Mouse (Mus musculus): ENCODE data around the gene Olfr631. TPM values are rescaled to one million over a fixed set of nuclear protein-coding genes. Genes with fewer than 3 reads are reported as not detected.

Gene Olfr631
- not detected in 2 replicates for polyA plus RNA-seq (2015; fragmentation: Nextera tagmentation; extraction: Ambion mirVana)

DNA sequence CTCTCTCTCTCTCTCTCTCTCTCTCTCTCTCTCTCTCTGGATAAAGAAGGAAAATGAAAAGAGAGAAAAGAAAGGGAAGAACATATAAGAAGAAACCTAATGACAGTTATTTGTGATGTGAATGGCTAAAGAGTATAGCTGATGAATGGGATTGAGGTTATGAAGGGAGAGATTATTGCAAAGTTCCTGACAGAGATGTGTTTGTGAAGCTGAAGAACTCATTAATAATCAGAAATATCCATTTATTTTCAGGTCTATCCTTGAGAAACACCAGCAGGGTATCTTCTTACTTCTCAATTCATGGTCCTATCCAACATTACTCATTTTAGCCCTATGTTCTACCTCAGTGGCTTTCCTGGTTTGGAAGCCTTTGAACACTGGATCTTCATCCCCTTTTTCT is at the start of gene Olfr631:
TSS of gene Olfr631 (plus strand) at position 301 of the 400 bp plus-strand sequence.
- H3K27ac ChIP-seq (ENCODE audit: low read length) = no peak within 1 kb of the TSS
- no peak within 1 kb of the TSS for H3K9ac ChIP-seq (replicated peaks; ENCODE audit: low read depth, low read length)
- H3K4me1 ChIP-seq (replicated peaks; ENCODE audit: control insufficient read depth, insufficient read depth, low read length) = no peaks in the 10 kb centered on the region
- ATAC-seq = no peak
- no peak within 1 kb of the TSS for H3K4me2 ChIP-seq (ENCODE audit: low read length)
- H3K36me3 ChIP-seq (ENCODE audit: control insufficient read depth, insufficient read depth) = no peaks in the 10 kb centered on the region
- no peak within 1 kb of the TSS for H3K4me3 ChIP-seq (replicated peaks; ENCODE audit: low read length)
- no peaks in the 10 kb centered on the region for H3K27me3 ChIP-seq (replicated peaks; ENCODE audit: control insufficient read depth, insufficient read depth, low read length)
- no peaks in the 10 kb centered on the region for H3K9me3 ChIP-seq (ENCODE audit: control insufficient read depth, low read length)

DNA sequence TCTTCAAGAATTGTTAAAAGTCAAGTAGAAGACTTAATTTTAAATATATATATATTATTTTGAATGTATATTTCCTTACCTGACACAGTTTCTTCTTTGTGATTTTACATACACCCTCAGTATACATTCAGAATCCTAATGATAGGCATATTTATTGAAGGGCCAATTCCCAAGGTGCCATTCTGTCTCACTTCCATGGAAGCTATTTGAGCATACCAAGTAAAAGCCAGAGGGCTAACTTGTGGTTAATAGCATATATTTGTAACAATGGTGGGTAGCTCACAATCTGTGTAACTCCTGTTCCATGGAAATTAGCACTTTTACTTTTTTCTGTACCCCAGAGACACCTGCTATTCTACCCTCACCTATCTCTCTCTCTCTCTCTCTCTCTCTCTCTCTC is 42.5 kb upstream of the Olfr631 start, which contains the start of gene Olfr66:
TSS of gene Olfr66 (minus strand) at position 101 of the 400 bp plus-strand sequence.
- no peak within 1 kb of the TSS for H3K9ac ChIP-seq (replicated peaks; ENCODE audit: low read depth, low read length)
- ATAC-seq = no peak
- no peak within 1 kb of the TSS for H3K4me2 ChIP-seq (ENCODE audit: low read length)
- no peaks in the 10 kb centered on the region for H3K4me1 ChIP-seq (replicated peaks; ENCODE audit: control insufficient read depth, insufficient read depth, low read length)
- no peaks in the 10 kb centered on the region for H3K36me3 ChIP-seq (ENCODE audit: control insufficient read depth, insufficient read depth)
- H3K9me3 ChIP-seq (ENCODE audit: control insufficient read depth, low read length) = no peaks in the 10 kb centered on the region
- no peak within 1 kb of the TSS for H3K27ac ChIP-seq (ENCODE audit: low read length)
- H3K27me3 ChIP-seq (replicated peaks; ENCODE audit: control insufficient read depth, insufficient read depth, low read length) = no peaks in the 10 kb centered on the region
- no peak within 1 kb of the TSS for H3K4me3 ChIP-seq (replicated peaks; ENCODE audit: low read length)

DNA sequence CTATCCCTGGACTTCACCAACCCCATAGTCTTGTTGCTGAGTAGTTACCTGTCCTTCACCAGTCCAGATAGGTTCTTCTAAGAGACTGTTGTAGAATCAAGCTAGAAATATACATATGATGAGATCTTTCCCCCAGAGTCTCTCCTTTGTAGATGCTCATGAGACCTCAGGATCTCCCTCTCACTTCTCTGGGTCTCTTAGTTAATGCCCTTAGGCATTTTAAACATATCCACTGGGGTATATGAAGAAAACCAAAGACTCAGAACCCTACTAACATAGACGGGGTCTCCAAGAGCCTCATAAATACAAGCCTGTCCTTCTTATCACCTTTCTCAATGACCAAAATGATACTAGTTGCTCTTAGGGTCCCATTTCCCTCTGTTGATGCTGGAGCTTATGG is 34.2 kb upstream of the Olfr631 start, which contains the start of gene Olfr64:
TSS of gene Olfr64 (minus strand) at position 101 of the 400 bp plus-strand sequence.
- no peaks in the 10 kb centered on the region for H3K36me3 ChIP-seq (ENCODE audit: control insufficient read depth, insufficient read depth)
- H3K4me1 ChIP-seq (replicated peaks; ENCODE audit: control insufficient read depth, insufficient read depth, low read length) = no peaks in the 10 kb centered on the region
- H3K4me3 ChIP-seq (replicated peaks; ENCODE audit: low read length) = no peak within 1 kb of the TSS
- no peak within 1 kb of the TSS for H3K4me2 ChIP-seq (ENCODE audit: low read length)
- ATAC-seq = no peak
- no peaks in the 10 kb centered on the region for H3K9me3 ChIP-seq (ENCODE audit: control insufficient read depth, low read length)
- H3K27me3 ChIP-seq (replicated peaks; ENCODE audit: control insufficient read depth, insufficient read depth, low read length) = no peaks in the 10 kb centered on the region
- WGBS = 89% methylated on average over 1 of the region's 1 CpGs
- no peak within 1 kb of the TSS for H3K9ac ChIP-seq (replicated peaks; ENCODE audit: low read depth, low read length)
- no peak within 1 kb of the TSS for H3K27ac ChIP-seq (ENCODE audit: low read length)

DNA sequence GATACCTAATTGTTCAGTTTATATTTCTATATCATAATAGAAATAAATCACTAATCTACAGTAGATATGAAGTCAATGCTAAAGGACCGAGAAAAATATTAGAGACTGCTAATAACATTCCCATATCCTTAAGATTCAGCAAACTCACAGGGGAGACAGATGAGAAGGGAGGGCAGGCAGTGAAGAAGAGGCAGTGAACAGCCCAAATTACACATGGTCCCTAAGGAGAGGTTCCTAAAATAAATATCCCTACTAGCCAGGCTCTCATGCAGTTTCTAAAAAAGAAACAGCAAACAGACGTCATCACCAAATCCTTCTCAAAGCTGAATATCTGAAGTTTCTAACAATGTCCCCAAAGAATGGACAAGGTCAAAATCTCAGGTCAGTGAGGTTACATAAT is 25.4 kb upstream of the Olfr631 start, which contains the start of gene Olfr65:
TSS of gene Olfr65 (plus strand) at position 301 of the 400 bp plus-strand sequence.
- ATAC-seq = no peak

DNA sequence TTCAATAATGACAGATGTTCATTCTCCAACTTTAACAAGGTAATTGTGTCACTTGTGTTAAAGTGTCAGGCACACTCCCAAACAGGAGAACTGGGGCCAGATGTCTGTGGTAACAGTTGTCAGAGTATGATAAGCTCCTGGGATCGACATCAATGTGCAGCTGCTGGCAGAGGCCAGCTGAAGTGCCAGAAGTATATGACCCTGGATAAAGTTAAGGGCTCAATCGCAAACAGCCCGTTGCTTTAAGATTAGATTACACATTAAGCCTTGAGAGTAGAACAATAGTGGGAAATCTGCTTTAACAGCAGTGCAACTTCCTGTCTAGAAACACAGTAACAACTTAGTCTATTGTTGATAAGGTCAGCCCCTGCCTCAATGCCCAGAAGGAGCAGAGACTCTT is 18.6 kb upstream of the Olfr631 start:
- WGBS = 65% methylated on average over 3 of the region's 3 CpGs
- Histone ChIP-seq H3K4me1 (replicated peaks; ENCODE audit: control insufficient read depth, insufficient read depth, low read length) (no peaks in the 10 kb centered on the region), H3K4me3 (replicated peaks; ENCODE audit: low read length) (no peak overlapping the region), H3K9me3 (ENCODE audit: control insufficient read depth, low read length) (no peaks in the 10 kb centered on the region), H3K4me2 (ENCODE audit: low read length) (no peak overlapping the region), H3K9ac (replicated peaks; ENCODE audit: low read depth, low read length) (no peak overlapping the region), H3K27ac (ENCODE audit: low read length) (no peak overlapping the region), H3K27me3 (replicated peaks; ENCODE audit: control insufficient read depth, insufficient read depth, low read length) (no peaks in the 10 kb centered on the region), H3K36me3 (ENCODE audit: control insufficient read depth, insufficient read depth) (no peaks in the 10 kb centered on the region)
- ATAC-seq = no peak

More for the DNA sequence above, 25.4 kb upstream of the Olfr631 start, which contains the start of gene Olfr65:
- H3K27me3 ChIP-seq (replicated peaks; ENCODE audit: control insufficient read depth, insufficient read depth, low read length) = no peaks in the 10 kb centered on the region
- H3K9ac ChIP-seq (replicated peaks; ENCODE audit: low read depth, low read length) = no peak within 1 kb of the TSS
- no peaks in the 10 kb centered on the region for H3K9me3 ChIP-seq (ENCODE audit: control insufficient read depth, low read length)
- no peak within 1 kb of the TSS for H3K4me3 ChIP-seq (replicated peaks; ENCODE audit: low read length)
- 92% methylated on average over 2 of the region's 2 CpGs for WGBS
- no peaks in the 10 kb centered on the region for H3K4me1 ChIP-seq (replicated peaks; ENCODE audit: control insufficient read depth, insufficient read depth, low read length)
- H3K4me2 ChIP-seq (ENCODE audit: low read length) = no peak within 1 kb of the TSS
- H3K36me3 ChIP-seq (ENCODE audit: control insufficient read depth, insufficient read depth) = no peaks in the 10 kb centered on the region
- no peak within 1 kb of the TSS for H3K27ac ChIP-seq (ENCODE audit: low read length)

DNA sequence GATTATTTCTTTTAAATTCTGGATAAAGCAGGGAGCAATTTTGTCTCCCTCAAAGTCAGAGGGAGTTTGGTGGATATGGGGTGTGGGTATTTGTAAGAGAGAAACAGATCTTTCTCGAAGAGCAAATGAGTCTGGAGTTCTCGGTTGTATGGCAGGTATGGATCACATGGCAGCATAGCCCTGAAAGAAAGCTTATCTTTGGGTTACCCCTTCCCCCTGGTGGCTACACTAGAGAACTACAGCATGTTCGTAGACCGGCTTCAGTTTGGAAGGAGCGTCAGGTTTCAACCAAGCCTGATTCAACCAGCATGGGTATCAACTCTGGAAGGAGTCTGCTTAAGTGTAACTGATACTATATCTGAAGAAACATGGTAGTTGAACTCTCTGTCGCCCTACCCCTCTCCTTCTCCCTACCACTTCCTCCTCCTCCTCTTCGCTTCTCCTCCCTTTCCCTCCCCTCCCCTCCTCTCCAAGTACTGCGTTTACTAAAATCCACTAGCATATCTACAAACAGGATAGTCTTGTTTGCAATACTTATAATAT is 15.6 kb upstream of the Olfr631 start:
- Histone ChIP-seq H3K4me1 (replicated peaks; ENCODE audit: control insufficient read depth, insufficient read depth, low read length) (no peaks in the 10 kb centered on the region), H3K9ac (replicated peaks; ENCODE audit: low read depth, low read length) (no peak overlapping the region), H3K36me3 (ENCODE audit: control insufficient read depth, insufficient read depth) (no peaks in the 10 kb centered on the region), H3K9me3 (ENCODE audit: control insufficient read depth, low read length) (no peaks in the 10 kb centered on the region), H3K4me3 (replicated peaks; ENCODE audit: low read length) (no peak overlapping the region), H3K4me2 (ENCODE audit: low read length) (no peak overlapping the region), H3K27ac (ENCODE audit: low read length) (no peak overlapping the region), H3K27me3 (replicated peaks; ENCODE audit: control insufficient read depth, insufficient read depth, low read length) (no peaks in the 10 kb centered on the region)
- ATAC-seq = no peak
- 50% methylated on average over 8 of the region's 8 CpGs for WGBS

DNA sequence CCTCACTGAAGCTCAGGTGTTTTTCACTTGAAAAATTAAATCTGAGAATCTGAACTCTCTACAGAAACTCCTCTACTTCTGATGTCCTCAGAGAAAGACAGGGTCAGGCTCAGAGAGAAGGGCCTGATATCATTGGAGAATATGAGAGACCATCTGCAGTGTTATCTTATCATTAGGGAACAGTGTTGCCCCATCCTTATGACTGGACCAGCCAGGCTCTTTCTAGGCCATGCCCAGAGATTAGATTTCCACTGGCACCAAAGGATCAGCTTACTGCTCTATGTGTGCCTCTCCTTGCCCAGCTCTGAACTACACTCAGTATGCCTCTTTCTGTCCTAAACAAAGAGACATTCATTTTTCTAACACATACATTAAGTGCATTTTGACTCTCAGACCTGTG is 13.3 kb upstream of the Olfr631 start:
- no peaks in the 10 kb centered on the region for H3K9me3 ChIP-seq (ENCODE audit: control insufficient read depth, low read length)
- no peaks in the 10 kb centered on the region for H3K27me3 ChIP-seq (replicated peaks; ENCODE audit: control insufficient read depth, insufficient read depth, low read length)
- ATAC-seq = no peak
- no peak overlapping the region for H3K27ac ChIP-seq (ENCODE audit: low read length)
- no peak overlapping the region for H3K4me2 ChIP-seq (ENCODE audit: low read length)
- no peaks in the 10 kb centered on the region for H3K36me3 ChIP-seq (ENCODE audit: control insufficient read depth, insufficient read depth)
- no peak overlapping the region for H3K4me3 ChIP-seq (replicated peaks; ENCODE audit: low read length)
- H3K4me1 ChIP-seq (replicated peaks; ENCODE audit: control insufficient read depth, insufficient read depth, low read length) = no peaks in the 10 kb centered on the region
- H3K9ac ChIP-seq (replicated peaks; ENCODE audit: low read depth, low read length) = no peak overlapping the region

DNA sequence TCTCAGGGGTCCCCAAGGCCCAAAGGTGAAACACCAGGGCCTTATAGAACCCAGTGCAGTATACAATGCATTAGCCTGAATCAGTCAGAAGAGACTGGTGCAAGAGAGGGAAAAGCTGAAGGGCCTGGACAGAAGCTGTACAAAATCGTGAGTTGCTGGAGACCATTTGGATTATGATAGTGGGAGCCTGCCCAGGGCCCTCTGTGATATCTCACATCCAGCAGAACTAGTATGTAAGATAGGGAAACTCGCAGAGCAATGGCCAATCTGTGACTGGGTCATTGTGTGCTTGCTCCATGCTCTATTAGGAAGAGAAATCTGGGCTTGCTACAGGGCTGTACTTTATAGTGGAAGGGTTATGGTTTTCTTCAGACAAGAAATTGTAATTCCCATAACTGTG is 5.6 kb downstream of the Olfr631 start, which contains the start of gene Olfr632:
TSS of gene Olfr632 (plus strand) at position 84 of the 400 bp plus-strand sequence.
- Histone ChIP-seq H3K27me3 (replicated peaks; ENCODE audit: control insufficient read depth, insufficient read depth, low read length) (no peaks in the 10 kb centered on the region), H3K4me2 (ENCODE audit: low read length) (no peak within 1 kb of the TSS), H3K4me1 (replicated peaks; ENCODE audit: control insufficient read depth, insufficient read depth, low read length) (no peaks in the 10 kb centered on the region), H3K9ac (replicated peaks; ENCODE audit: low read depth, low read length) (no peak within 1 kb of the TSS), H3K4me3 (replicated peaks; ENCODE audit: low read length) (no peak within 1 kb of the TSS), H3K27ac (ENCODE audit: low read length) (no peak within 1 kb of the TSS), H3K36me3 (ENCODE audit: control insufficient read depth, insufficient read depth) (no peaks in the 10 kb centered on the region), H3K9me3 (ENCODE audit: control insufficient read depth, low read length) (no peaks in the 10 kb centered on the region)
- WGBS = 78% methylated on average over 2 of the region's 2 CpGs
- no peak for ATAC-seq

DNA sequence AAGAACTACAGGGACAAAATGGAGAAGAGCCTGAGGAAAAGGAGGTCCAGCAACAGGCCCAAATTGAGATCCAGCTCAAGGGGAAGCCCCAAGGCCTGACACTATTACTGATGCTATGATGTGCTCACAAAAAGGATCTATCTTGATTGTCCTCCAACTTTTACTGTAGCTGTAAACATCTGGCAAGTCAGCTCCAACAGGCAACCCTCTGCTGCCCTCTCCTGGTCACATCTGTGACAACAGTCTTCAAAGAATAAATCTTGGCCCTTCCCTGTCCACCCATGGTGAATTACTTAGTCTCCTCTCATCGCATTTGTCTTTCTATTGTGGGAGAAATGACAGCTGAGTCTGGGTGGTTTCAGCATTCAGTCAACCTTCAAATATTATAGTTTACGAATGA is 14.1 kb downstream of the Olfr631 start:
- Histone ChIP-seq H3K9me3 (ENCODE audit: control insufficient read depth, low read length) (no peaks in the 10 kb centered on the region), H3K9ac (replicated peaks; ENCODE audit: low read depth, low read length) (no peak overlapping the region), H3K4me3 (replicated peaks; ENCODE audit: low read length) (no peak overlapping the region), H3K4me2 (ENCODE audit: low read length) (no peak overlapping the region), H3K27me3 (replicated peaks; ENCODE audit: control insufficient read depth, insufficient read depth, low read length) (no peaks in the 10 kb centered on the region), H3K27ac (ENCODE audit: low read length) (no peak overlapping the region), H3K4me1 (replicated peaks; ENCODE audit: control insufficient read depth, insufficient read depth, low read length) (no peaks in the 10 kb centered on the region), H3K36me3 (ENCODE audit: control insufficient read depth, insufficient read depth) (no peaks in the 10 kb centered on the region)
- 30% methylated on average over 2 of the region's 2 CpGs for WGBS
- ATAC-seq = no peak

DNA sequence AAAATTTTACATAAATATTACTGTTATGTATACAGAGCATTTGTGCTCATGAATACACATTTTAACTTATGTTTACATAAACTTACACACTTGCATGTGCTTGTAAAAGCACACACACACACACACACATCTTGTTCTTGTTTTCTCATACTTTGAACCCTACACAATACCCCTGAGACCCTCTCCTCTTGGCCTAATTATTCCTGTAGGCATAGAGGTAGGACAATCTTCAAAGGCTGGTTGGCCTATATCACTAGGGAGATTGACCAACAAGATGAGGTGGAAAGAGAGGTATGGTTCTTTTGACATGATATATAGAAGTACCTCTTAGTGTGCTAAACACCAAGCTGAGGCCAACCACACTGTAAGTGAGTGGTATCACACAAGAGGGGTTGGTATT is 15.5 kb downstream of the Olfr631 start, which contains the start of gene Olfr633:
TSS of gene Olfr633 (plus strand) at position 301 of the 400 bp plus-strand sequence.
- no peak for ATAC-seq
- Histone ChIP-seq H3K36me3 (ENCODE audit: control insufficient read depth, insufficient read depth) (no peaks in the 10 kb centered on the region), H3K27ac (ENCODE audit: low read length) (no peak within 1 kb of the TSS), H3K4me1 (replicated peaks; ENCODE audit: control insufficient read depth, insufficient read depth, low read length) (no peaks in the 10 kb centered on the region), H3K4me3 (replicated peaks; ENCODE audit: low read length) (no peak within 1 kb of the TSS), H3K27me3 (replicated peaks; ENCODE audit: control insufficient read depth, insufficient read depth, low read length) (no peaks in the 10 kb centered on the region), H3K9ac (replicated peaks; ENCODE audit: low read depth, low read length) (no peak within 1 kb of the TSS), H3K9me3 (ENCODE audit: control insufficient read depth, low read length) (no peaks in the 10 kb centered on the region), H3K4me2 (ENCODE audit: low read length) (no peak within 1 kb of the TSS)
